Mouse (Mus musculus) myocyte (in vitro differentiated cells): ENCODE measurements around the gene Olfr486.
"Not testable (repeated sequence)": the region's sequence is repeated elsewhere in the genome, so short reads cannot be mapped to it uniquely, and the experiment has no call there.

Source experiments
- CEBPB ChIP-seq: IDR thresholded peaks from 2 replicates; pipeline ENCODE4 v1.6.1; 2011; ENCODE audit warnings: mild to moderate bottlenecking, moderate library complexity; ENCODE audit not compliant: poor library complexity, insufficient read depth, severe bottlenecking
- E2F4 ChIP-seq: IDR thresholded peaks from one replicate; pipeline ENCODE4 v1.6.1; 2011; ENCODE audit warnings: mild to moderate bottlenecking, control low read depth, moderate library complexity; ENCODE audit not compliant: insufficient read depth
- MYOD1 ChIP-seq, 3 experiments: IDR thresholded peaks; one replicate each; pipeline ENCODE4 v1.6.1; 2011; ENCODE audit warnings: control low read depth in 2 of 3, low read depth in 2 of 3, mild to moderate bottlenecking in 2 of 3, moderate library complexity in 1 of 3; ENCODE audit not compliant: insufficient read length in 2 of 3, control insufficient read depth in 1 of 3
- MYOG ChIP-seq, 3 experiments: IDR thresholded peaks; one replicate each; pipeline ENCODE4 v1.6.1; 2011; ENCODE audit warnings: control low read depth in 2 of 3, low read depth in 2 of 3, mild to moderate bottlenecking in 2 of 3; ENCODE audit not compliant: insufficient read length in 2 of 3, control insufficient read depth in 1 of 3, insufficient read depth in 1 of 3
- POLR2A ChIP-seq: IDR thresholded peaks from one replicate; pipeline ENCODE4 v1.6.1; 2011; ENCODE audit warnings: low read depth, mild to moderate bottlenecking, control low read depth, moderate library complexity; ENCODE audit not compliant: insufficient read length
- POLR2AphosphoS2 ChIP-seq: IDR thresholded peaks from one replicate; pipeline ENCODE4 v1.6.1; 2011; ENCODE audit warnings: low read depth, control low read depth; ENCODE audit not compliant: insufficient read length
- TCF12 ChIP-seq: IDR thresholded peaks from one replicate; pipeline ENCODE4 v1.6.1; 2011; ENCODE audit warnings: mild to moderate bottlenecking, control low read depth; ENCODE audit not compliant: poor library complexity, insufficient read depth, severe bottlenecking
- TCF3 ChIP-seq: IDR thresholded peaks from one replicate; pipeline ENCODE4 v1.6.1; 2011; ENCODE audit warnings: low read depth, control low read depth; ENCODE audit not compliant: insufficient read length
- USF1 ChIP-seq: IDR thresholded peaks from one replicate; pipeline ENCODE4 v1.6.1; 2011; ENCODE audit warnings: low read depth, mild to moderate bottlenecking, control low read depth, moderate library complexity

- TF ChIP-seq POLR2A; MYOG (IDR thresholded peaks at IDR 0.05; ENCODE audit: control insufficient read depth in 1 of 3, insufficient read depth in 1 of 3, insufficient read length in 2 of 3, low read depth in 2 of 3); USF1; POLR2AphosphoS2; TCF3; E2F4; MYOD1 (IDR thresholded peaks at IDR 0.05; ENCODE audit: control insufficient read depth in 1 of 3, insufficient read length in 2 of 3, low read depth in 2 of 3); TCF12; CEBPB: not testable (repeated sequence)
Measured at GRCm38 (mm10) chr7:108214536-108214935, 42.0 kb upstream of the Olfr486 start, which contains the start of gene Olfr487.
